Mouse (Mus musculus) forebrain, embryonic 14.5 days (tissue): Measurements from ENCODE around the gene Tex46. TPM values are rescaled to one million over a fixed set of nuclear protein-coding genes. Genes with fewer than 3 reads are reported as not detected.

Source experiments
- ATAC-seq: fragments of 200-750 bp; cut with Nextera tagmentation; 2 replicates; pipeline ENCODE4 v1.8.0; 2017; ENCODE audit warnings: mild to moderate bottlenecking, moderate library complexity
- DNase-seq: peaks from one replicate; pipeline ENCODE4 v3.0.0-alpha.2; 2015; ENCODE audit warnings: low spot score
- H3K27ac ChIP-seq: fragments of 300-500 bp; sonication (generic); 2 replicates; pipeline ENCODE4 v1.5.1; 2014; ENCODE audit warnings: low read depth, mild to moderate bottlenecking, control low read depth, low read length, moderate library complexity
- H3K27me3 ChIP-seq: fragments of 300-500 bp; sonication (generic); replicated peaks from 2 replicates; pipeline ENCODE4 v1.6.1; 2014; ENCODE audit warnings: low read length, control low read depth, mixed read lengths; ENCODE audit not compliant: control insufficient read depth, insufficient read depth
- H3K36me3 ChIP-seq: fragments of 300-500 bp; sonication (generic); 2 replicates; pipeline ENCODE4 v1.6.1; 2014; ENCODE audit warnings: low read length, control low read depth; ENCODE audit not compliant: control insufficient read depth, insufficient read depth
- H3K4me1 ChIP-seq: fragments of 300-500 bp; sonication (generic); 2 replicates; pipeline ENCODE4 v1.6.1; 2014; ENCODE audit warnings: antibody characterized with exemption, low read length, control low read depth; ENCODE audit not compliant: control insufficient read depth, insufficient read depth
- H3K4me2 ChIP-seq: fragments of 300-500 bp; sonication (generic); 2 replicates; pipeline ENCODE4 v1.6.1; 2014; ENCODE audit warnings: mild to moderate bottlenecking, control low read depth, low read length
- H3K4me3 ChIP-seq: fragments of 300-500 bp; sonication (generic); 2 replicates; pipeline ENCODE4 v1.5.1; 2014; ENCODE audit warnings: low read depth, low read length, control low read depth
- H3K9ac ChIP-seq: fragments of 300-500 bp; sonication (generic); 2 replicates; pipeline ENCODE4 v1.6.1; 2014; ENCODE audit warnings: mild to moderate bottlenecking, low read length, control low read depth, moderate library complexity
- H3K9me3 ChIP-seq: fragments of 300-500 bp; sonication (generic); replicated peaks from 2 replicates; pipeline ENCODE4 v1.6.1; 2016; ENCODE audit warnings: low read length, control low read depth, mixed read lengths; ENCODE audit not compliant: control insufficient read depth
- WGBS: fragments of 180-500 bp; shearing (Covaris S2); extraction: QIAGEN DNeasy Blood & Tissue Kit; methylation state at CpG from one replicate; pipeline ENCODE4 v1.1.7; 2014; 5-methylcytosine and 5-hydroxymethylcytosine counted together
- polyA plus RNA-seq: library from polyadenylated mRNA; unstranded; fragments of >200 nt; fragmentation: Nextera tagmentation; extraction: Ambion mirVana; gene quantifications from 2 replicates; pipeline ENCODE4 v1.2.1, GENCODE M21; 2014

Gene Tex46
- polyA plus RNA-seq, 1 experiment from 2014 or later = not detected

DNA sequence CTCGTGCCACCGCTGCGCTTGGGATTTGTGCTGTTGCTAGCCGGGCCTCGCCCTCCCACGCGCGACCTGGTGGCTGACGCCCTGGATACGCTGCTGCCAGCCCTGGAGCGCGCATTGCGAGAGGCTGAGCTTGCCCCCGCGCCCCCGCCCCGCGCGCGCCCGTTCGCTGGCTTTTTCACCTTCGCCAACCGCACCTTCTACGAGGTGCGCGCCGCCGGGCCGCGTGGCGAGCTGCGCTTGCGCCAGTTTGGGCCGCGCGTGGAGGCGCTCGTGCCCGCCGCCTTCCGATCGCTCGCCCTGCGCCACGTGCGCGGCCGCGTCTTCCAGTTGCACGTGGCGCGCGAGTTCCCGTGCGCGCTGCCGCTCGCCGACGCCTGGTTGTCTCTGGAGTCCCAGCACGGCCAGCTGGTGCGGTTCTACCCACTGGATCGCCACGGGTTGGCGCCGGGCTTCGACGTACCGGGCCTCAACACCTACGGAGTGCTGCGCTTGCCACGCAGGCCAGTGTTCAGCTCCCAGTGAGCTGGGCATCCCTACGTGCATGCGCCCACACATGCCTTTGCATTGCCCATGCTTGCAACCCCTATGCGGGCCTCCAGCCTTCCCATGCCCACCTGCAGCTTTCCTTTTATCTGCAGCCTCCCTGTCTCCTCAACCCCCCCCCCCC is 27.5 kb downstream of the Tex46 start:
- 3% methylated on average over 76 of the region's 76 CpGs for WGBS
- Histone ChIP-seq H3K4me3 (peak overlapping the region; percentile 46), H3K9me3 (no peaks in the 10 kb centered on the region), H3K9ac (peak overlapping the region; percentile 67), H3K36me3 (no peaks in the 10 kb centered on the region), H3K27me3 (peaks cover 27% of the 10 kb centered on the region), H3K27ac (no peak overlapping the region), H3K4me2 (peak overlapping the region; percentile 79), H3K4me1 (peaks cover 3% of the 10 kb centered on the region)
- DNase-seq (peak; percentile 89), ATAC-seq (peak; percentile 67)

DNA sequence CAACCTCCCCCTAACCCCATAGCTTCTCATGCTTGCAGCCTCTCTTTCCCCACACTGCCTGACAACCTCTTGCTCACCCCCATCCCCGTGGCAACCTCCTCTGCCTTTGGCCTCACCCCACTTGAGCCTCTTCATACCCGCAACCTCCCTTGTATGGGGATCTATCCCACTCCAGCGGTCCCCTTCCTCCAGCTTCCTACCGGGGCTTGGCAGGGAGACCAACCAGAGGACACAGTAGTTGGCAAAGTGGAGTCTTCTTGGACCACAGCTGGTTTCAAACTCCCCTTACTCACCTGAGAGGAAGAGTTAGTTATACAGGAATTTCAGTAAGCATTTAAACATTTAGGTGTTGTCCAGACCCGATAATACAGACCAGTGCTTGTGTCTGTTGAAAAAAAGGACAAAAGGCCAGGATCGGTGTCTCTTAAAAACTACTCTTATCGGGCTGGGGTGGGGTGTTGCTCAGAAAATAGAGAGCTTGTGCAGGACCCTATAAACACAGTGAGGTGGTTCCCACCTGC is 28.1 kb downstream of the Tex46 start:
- no peaks in the 10 kb centered on the region for H3K36me3 ChIP-seq
- no peak for ATAC-seq
- H3K9ac ChIP-seq = no peak overlapping the region
- 0 out of 2 replicates have a peak overlapping the region, but pooled peaks have one; percentile 46 for H3K4me3 ChIP-seq
- DNase-seq = no peak
- H3K9me3 ChIP-seq = no peaks in the 10 kb centered on the region
- no peak overlapping the region for H3K27ac ChIP-seq
- peaks cover 27% of the 10 kb centered on the region for H3K27me3 ChIP-seq
- peak overlapping the region; percentile 79 for H3K4me2 ChIP-seq
- 23% methylated on average over 7 of the region's 7 CpGs for WGBS
- H3K4me1 ChIP-seq = peaks cover 3% of the 10 kb centered on the region

GRCm38 (mm10) chr4:136638890-136639289 is 28.7 kb downstream of the Tex46 start:
- Histone ChIP-seq H3K4me1 (peaks cover 3% of the 10 kb centered on the region), H3K9ac (peak overlapping the region; percentile 21; the same call in 1 of the 2 replicates), H3K36me3 (no peaks in the 10 kb centered on the region), H3K27me3 (peaks cover 27% of the 10 kb centered on the region), H3K4me3 (no peak overlapping the region), H3K9me3 (no peaks in the 10 kb centered on the region), H3K4me2 (peak overlapping the region; percentile 39), H3K27ac (no peak overlapping the region)
- peak; percentile 49 for DNase-seq
- ATAC-seq = 0 out of 2 replicates have a peak, but pooled peaks have one; percentile 21
- WGBS = 2% methylated on average over 10 of the region's 10 CpGs

DNA sequence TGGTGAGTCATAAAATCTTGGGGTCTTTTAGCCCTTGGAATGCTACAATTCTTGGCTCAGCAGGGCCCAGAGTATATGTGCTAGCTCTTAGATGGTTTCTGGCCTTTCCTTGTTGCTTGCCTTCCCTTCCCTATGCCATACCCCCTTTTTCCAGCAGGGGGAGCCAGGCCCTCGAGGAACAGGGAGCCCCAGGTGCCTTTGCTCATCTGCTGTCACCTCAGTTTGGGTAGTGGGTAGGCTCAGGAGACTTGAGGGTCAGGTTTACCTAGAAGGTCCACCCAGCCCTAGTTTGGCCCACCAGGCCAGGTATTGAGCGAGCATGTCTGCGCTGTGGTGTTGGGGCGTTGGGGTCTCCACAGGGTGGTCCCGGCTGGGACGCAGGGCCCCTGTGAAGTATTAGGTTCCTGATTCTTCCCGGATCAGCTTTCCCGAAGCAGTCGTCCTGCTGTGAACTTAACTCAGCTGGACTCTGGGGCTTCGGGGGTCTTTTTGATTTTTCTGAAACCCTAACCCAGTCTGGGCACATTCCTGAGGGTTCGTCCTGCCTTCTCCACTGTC is 38.8 kb downstream of the Tex46 start:
- ATAC-seq (peak; percentile 19; the same call in 1 of the 2 replicates), DNase-seq (peak; percentile 77)
- Histone ChIP-seq H3K9me3 (peaks cover 5% of the 10 kb centered on the region; the same call in 1 of the 2 replicates), H3K9ac (no peak overlapping the region), H3K4me2 (no peak overlapping the region), H3K36me3 (peaks cover 14% of the 10 kb centered on the region; the same call in 1 of the 2 replicates), H3K4me3 (no peak overlapping the region), H3K27me3 (no peaks in the 10 kb centered on the region), H3K27ac (no peak overlapping the region; the same call in 1 of the 2 replicates), H3K4me1 (peaks cover 14% of the 10 kb centered on the region)
- WGBS = 18% methylated on average over 11 of the region's 11 CpGs

DNA sequence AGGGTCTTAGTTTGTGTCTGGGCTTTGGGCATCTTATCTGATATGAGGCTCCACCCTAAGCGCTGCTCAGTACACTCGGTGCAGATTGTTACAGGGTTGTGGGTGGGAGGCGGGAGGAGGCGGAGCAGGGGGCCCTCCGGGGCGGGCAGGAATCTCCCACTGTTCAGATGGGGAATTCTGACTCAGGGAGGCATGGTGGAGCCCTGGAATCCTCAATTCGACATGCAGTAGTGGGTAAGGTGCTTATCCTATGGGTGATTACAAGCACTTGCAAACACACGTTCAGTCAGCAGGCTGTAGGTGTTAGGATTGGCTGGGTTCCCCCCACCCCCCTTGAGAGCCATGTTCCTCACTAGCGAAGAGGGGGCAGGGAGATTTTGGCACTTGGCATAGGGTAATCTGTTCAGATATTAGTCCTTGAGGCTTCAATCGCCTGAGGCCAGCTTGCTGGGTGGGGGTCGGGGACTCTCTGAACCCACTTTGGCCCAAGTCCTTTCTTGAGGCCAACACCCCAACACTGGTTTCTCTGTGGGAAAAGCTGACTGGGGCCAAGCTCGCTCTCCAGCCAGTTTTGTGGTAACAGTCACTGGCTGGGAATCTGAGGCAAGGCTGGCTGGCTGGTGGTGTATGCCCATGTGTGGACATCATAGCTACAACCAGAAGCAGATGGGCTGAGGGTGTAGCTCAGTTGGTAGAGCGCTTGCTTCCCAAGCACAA is 39.4 kb downstream of the Tex46 start:
- Histone ChIP-seq H3K27me3 (no peaks in the 10 kb centered on the region), H3K27ac (no peak overlapping the region; the same call in 1 of the 2 replicates), H3K4me3 (no peak overlapping the region), H3K4me1 (peaks cover 14% of the 10 kb centered on the region), H3K36me3 (peaks cover 19% of the 10 kb centered on the region), H3K9me3 (peaks cover 5% of the 10 kb centered on the region; the same call in 1 of the 2 replicates), H3K4me2 (no peak overlapping the region), H3K9ac (no peak overlapping the region)
- WGBS = 41% methylated on average over 13 of the region's 13 CpGs
- ATAC-seq (no peak), DNase-seq (no peak)

DNA sequence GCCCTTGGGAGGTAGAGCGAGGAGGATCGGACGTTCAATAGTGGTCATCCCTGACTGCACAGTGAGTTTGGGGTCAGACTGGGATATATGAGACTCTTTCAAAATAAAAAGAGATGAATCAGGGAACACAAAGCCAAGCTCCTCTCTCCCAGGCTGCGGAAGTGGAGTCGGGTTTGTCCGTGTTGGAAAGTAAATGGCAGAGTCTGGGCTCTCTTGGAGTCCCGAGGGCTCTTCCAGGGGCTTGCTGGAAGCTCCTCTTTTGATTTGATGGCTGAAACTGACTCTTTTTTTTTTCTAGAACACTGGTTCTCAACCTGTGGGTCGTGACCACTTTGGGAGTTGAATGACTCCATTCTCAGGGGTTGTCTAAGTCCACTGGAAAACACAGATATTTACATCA is 40.0 kb downstream of the Tex46 start:
- 88% methylated on average over 8 of the region's 8 CpGs for WGBS
- no peak overlapping the region for H3K9ac ChIP-seq
- H3K4me1 ChIP-seq = peaks cover 14% of the 10 kb centered on the region
- H3K27me3 ChIP-seq = no peaks in the 10 kb centered on the region
- H3K9me3 ChIP-seq = peaks cover 5% of the 10 kb centered on the region; the same call in 1 of the 2 replicates
- no peak overlapping the region for H3K4me3 ChIP-seq
- H3K36me3 ChIP-seq = peaks cover 25% of the 10 kb centered on the region
- H3K4me2 ChIP-seq = no peak overlapping the region
- no peak overlapping the region for H3K27ac ChIP-seq
- DNase-seq = no peak
- ATAC-seq = no peak

DNA sequence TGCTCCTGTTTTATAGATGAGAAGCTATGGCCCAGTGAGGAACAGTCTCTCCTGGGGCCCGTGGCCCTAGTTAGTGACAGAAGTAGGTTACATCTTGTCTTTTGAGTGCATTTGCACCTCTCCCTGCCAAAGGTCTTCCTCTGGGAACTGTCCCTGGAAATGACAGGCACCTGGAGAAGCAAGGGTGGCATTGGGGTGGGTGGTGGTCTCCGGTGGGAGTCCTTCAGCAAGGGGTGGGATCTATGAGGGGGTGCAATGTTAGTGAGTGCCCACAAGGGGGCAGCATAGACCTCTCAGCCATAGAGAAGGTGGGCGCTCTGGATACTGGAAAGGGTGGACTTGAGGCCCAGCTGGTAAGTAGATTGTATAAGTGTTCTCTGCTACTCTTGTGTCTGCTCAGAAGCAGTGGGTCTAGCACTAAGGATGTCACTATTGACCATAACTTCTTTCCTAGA is 41.1 kb downstream of the Tex46 start:
- peaks cover 5% of the 10 kb centered on the region; the same call in 1 of the 2 replicates for H3K9me3 ChIP-seq
- DNase-seq = peak; percentile 77
- no peak overlapping the region for H3K4me3 ChIP-seq
- H3K36me3 ChIP-seq = peaks cover 37% of the 10 kb centered on the region
- H3K4me1 ChIP-seq = peaks cover 14% of the 10 kb centered on the region
- no peaks in the 10 kb centered on the region for H3K27me3 ChIP-seq
- 61% methylated on average over 3 of the region's 3 CpGs for WGBS
- peak overlapping the region; percentile 82 for H3K27ac ChIP-seq
- ATAC-seq = peak; percentile 57; the same call in 1 of the 2 replicates
- no peak overlapping the region for H3K4me2 ChIP-seq
- no peak overlapping the region for H3K9ac ChIP-seq

DNA sequence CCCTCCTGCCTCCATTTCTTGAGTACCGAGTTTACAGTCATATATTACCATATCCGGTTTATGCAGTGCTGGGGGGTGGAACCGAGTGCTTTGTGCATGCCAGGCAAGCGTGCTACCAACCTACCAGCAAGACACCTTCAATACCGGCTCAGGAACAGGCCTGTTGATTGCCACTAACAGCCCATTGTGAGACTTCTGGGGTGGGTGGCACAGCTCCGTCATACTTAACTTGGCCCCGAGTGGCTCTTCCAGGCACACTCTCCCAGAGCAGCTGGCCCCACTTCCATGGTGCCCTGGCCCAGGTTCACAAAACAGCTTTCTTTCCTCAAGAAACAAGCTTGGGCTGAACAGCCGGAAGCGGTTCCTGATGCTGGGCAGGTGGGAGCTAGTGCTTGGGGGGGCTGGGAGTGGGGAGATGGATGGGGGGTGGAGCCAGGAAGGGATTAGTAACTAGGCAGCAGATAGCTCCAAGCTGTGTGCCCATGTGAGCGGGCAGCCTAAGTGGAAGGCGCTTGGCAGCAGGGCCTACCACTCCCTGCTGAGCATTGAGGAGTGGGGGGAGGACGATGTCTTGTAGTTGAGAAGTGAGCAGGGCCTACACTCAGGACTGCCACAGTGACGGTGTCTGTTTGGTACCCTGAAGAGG is 41.8 kb downstream of the Tex46 start:
- peaks cover 43% of the 10 kb centered on the region for H3K36me3 ChIP-seq
- 41% methylated on average over 13 of the region's 13 CpGs for WGBS
- H3K4me3 ChIP-seq = no peak overlapping the region
- peak overlapping the region; percentile 40; the same call in 1 of the 2 replicates for H3K9ac ChIP-seq
- no peaks in the 10 kb centered on the region for H3K27me3 ChIP-seq
- peaks cover 3% of the 10 kb centered on the region; the same call in 1 of the 2 replicates for H3K9me3 ChIP-seq
- peak; percentile 78 for DNase-seq
- peaks cover 14% of the 10 kb centered on the region for H3K4me1 ChIP-seq
- H3K4me2 ChIP-seq = no peak overlapping the region
- peak; percentile 79 for ATAC-seq
- H3K27ac ChIP-seq = peak overlapping the region; percentile 82
